14 mouse cellular contexts compared by ENCODE assay signal in the genomic region with DNA sequence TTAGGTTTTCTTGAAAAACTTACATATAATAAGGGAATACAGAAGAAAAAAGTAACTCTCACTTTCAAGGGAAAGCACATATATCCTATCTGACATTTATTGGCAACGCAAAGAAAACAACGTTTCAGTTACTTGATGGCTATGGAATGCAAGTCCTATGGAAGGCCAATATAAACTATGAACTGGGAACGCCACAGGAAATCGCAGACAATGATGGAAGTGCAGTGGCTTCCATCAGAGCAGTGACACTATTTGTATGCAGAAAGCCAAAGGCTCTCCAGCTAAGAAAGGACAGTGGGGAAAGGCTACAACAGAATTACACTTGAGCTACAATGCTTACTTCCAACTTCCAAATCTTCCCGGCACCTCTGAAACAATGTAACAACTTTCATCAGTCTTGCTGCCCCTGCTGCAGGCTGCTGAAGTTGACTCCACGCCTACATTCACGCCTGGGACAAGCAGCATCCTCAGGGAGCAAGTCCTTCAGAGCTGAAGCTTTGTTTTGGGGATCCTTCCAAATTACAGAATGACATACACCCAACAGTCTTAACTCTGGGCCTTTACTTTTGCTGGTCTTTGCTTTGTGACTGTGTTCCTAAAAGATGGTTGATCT.
"Had no signal": no experiment of that assay in that cellular context is flagged by ENCODE, and none has a peak within 500 bp of the region (broad histone marks: within the 10 kb centered on the region; RNA-seq: fewer than 3 reads in every experiment).

No protein-coding gene starts in this region.

- H3K4me2 ChIP-seq: limb, embryonic 15.5 days; liver, embryonic 12.5 days; midbrain, embryonic 12.5 days; neural tube, embryonic 13.5 days had no signal

- H3K27ac ChIP-seq: limb, embryonic 15.5 days; liver, embryonic 12.5 days; midbrain, embryonic 12.5 days; neural tube, embryonic 13.5 days had no signal

- H3K9me3 ChIP-seq: limb, embryonic 15.5 days; liver, embryonic 12.5 days; midbrain, embryonic 12.5 days; neural tube, embryonic 13.5 days had no signal

- DNase-seq: kidney, adult 11 months; kidney, postnatal 25 days; layer of hippocampus, adult 9-11 months; layer of hippocampus, postnatal 36 days; retina, postnatal 1 day; right cerebral cortex, postnatal 4 days; spleen, adult 18-20 months; thymus, adult 18-20 months; thymus, postnatal 14 days had no signal

- H3K4me1 ChIP-seq: limb, embryonic 15.5 days; liver, embryonic 12.5 days; neural tube, embryonic 13.5 days had no signal

- H3K27me3 ChIP-seq: limb, embryonic 15.5 days; liver, embryonic 12.5 days; neural tube, embryonic 13.5 days had no signal

- H3K4me3 ChIP-seq: limb, embryonic 15.5 days; liver, embryonic 12.5 days; midbrain, embryonic 12.5 days; neural tube, embryonic 13.5 days had no signal

- H3K36me3 ChIP-seq: limb, embryonic 15.5 days; liver, embryonic 12.5 days; midbrain, embryonic 12.5 days; neural tube, embryonic 13.5 days had no signal

- H3K9ac ChIP-seq: limb, embryonic 15.5 days; liver, embryonic 12.5 days; midbrain, embryonic 12.5 days; neural tube, embryonic 13.5 days had no signal

- ATAC-seq: liver, embryonic 12.5 days; midbrain, embryonic 16.5 days had no signal
